Mouse (Mus musculus): ENCODE data around the gene Ncf4.

The Ncf4 gene

GRCm38 (mm10) chr15:78244695-78245492, at the start of gene Ncf4:
Gene Ncf4, plus strand, starts transcription at chr15:78244801.
- in situ Hi-C loops (cut with MboI, MseI), result loop anchor here (5.0 kb wide), 1 partner anchor 63 kb away; no protein-coding TSS in a partner anchor

GRCm38 (mm10) chr15:78195096-78195880, 49.3 kb upstream of the Ncf4 start:
- in situ Hi-C loops (cut with MboI, MseI), result no loop called here

GRCm38 (mm10) chr15:78204053-78204847, 40.4 kb upstream of the Ncf4 start:
- in situ Hi-C loops (cut with MboI, MseI), result no loop called here

- in situ Hi-C loops (cut with MboI, MseI), result no loop called here
Measured at GRCm38 (mm10) chr15:78205192-78205591, 39.4 kb upstream of the Ncf4 start.

GRCm38 (mm10) chr15:78206312-78206711, 38.3 kb upstream of the Ncf4 start, which contains the start of gene Pvalb:
Gene Pvalb, minus strand, starts transcription at chr15:78206400.
- in situ Hi-C loops (cut with MboI, MseI), result no loop called here

GRCm38 (mm10) chr15:78210203-78210602, 34.4 kb upstream of the Ncf4 start:
- in situ Hi-C loops (cut with MboI, MseI), result loop anchor here (10.0 kb wide), 1 partner anchor 435 kb away; no protein-coding TSS in a partner anchor

GRCm38 (mm10) chr15:78211367-78211766, 33.2 kb upstream of the Ncf4 start:
- in situ Hi-C loops (cut with MboI, MseI), result loop anchor here (10.0 kb wide), 1 partner anchor 433 kb away; no protein-coding TSS in a partner anchor

- in situ Hi-C loops (cut with MboI, MseI), result loop anchor here (10.0 kb wide), 1 partner anchor 430 kb away; no protein-coding TSS in a partner anchor
Measured at GRCm38 (mm10) chr15:78215269-78215668, 29.3 kb upstream of the Ncf4 start.

GRCm38 (mm10) chr15:78227816-78228215, 16.8 kb upstream of the Ncf4 start:
- in situ Hi-C loops (cut with MboI, MseI), result no loop called here

- in situ Hi-C loops (cut with MboI, MseI), result no loop called here
Measured at GRCm38 (mm10) chr15:78231346-78232331, 13.0 kb upstream of the Ncf4 start.

GRCm38 (mm10) chr15:78234823-78235509, 9.6 kb upstream of the Ncf4 start:
- in situ Hi-C loops (cut with MboI, MseI), result no loop called here

GRCm38 (mm10) chr15:78239453-78239852, 5.1 kb upstream of the Ncf4 start:
- in situ Hi-C loops (cut with MboI, MseI), result no loop called here

GRCm38 (mm10) chr15:78239956-78240617, 4.5 kb upstream of the Ncf4 start:
- in situ Hi-C loops (cut with MboI, MseI), result no loop called here

GRCm38 (mm10) chr15:78241335-78241734, 3.3 kb upstream of the Ncf4 start:
- in situ Hi-C loops (cut with MboI, MseI), result no loop called here

GRCm38 (mm10) chr15:78243061-78243460, 1.5 kb upstream of the Ncf4 start:
- in situ Hi-C loops (cut with MboI, MseI), result no loop called here

- in situ Hi-C loops (cut with MboI, MseI), result no loop called here
Measured at GRCm38 (mm10) chr15:78243774-78244173, 827 bp upstream of the Ncf4 start.

- in situ Hi-C loops (cut with MboI, MseI), result loop anchor here (5.0 kb wide), 1 partner anchor 64 kb away; no protein-coding TSS in a partner anchor
Measured at GRCm38 (mm10) chr15:78246143-78247116, 1.8 kb downstream of the Ncf4 start.

- in situ Hi-C loops (cut with MboI, MseI), result loop anchor here (5.0 kb wide), 1 partner anchor 65 kb away; no protein-coding TSS in a partner anchor
Measured at GRCm38 (mm10) chr15:78247659-78248058, 3.1 kb downstream of the Ncf4 start.
